Mouse (Mus musculus) heart, adult 2 months (tissue): ENCODE data around the gene Pde1a.

Experiments
- CTCF ChIP-seq: fragments of 200-600 bp; IDR thresholded peaks from 2 replicates; pipeline ENCODE4 v1.8.1; 2022; ENCODE audit warnings: antibody characterized with exemption, mild to moderate bottlenecking, moderate library complexity
- EP300 ChIP-seq: fragments of 200-500 bp; IDR thresholded peaks from 2 replicates; pipeline ENCODE4 v1.6.1; 2011; ENCODE audit warnings: low read depth, low read length, control low read depth; ENCODE audit not compliant: insufficient read depth
- POLR2A ChIP-seq: fragments of 200-500 bp; IDR thresholded peaks from 2 replicates; pipeline ENCODE4 v1.6.1; 2011; ENCODE audit warnings: mild to moderate bottlenecking, low read depth, low read length, control low read depth; ENCODE audit not compliant: insufficient read depth

DNA sequence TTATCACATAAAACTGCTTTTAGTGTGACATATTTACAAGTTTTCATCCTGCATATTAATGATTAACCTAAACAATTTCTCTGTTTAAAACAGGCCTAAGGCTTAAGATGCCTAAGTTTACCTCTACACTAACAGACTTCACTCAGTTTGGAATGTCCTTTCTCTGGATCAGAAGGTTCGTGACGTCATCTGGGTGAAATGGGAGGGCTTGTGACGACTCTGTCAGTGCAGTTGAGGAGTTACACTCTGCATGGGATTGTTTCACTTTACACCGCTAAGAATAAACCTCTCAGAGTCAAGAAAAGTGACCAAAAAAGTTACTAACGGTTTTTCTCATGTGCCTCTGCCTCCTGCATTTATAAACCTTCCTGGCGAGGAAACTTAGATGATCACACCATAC is 137.6 kb downstream of the Pde1a start:
- TF ChIP-seq CTCF (no peak), EP300 (no peak), POLR2A (no peak)
